Mouse (Mus musculus) heart, postnatal 4 days (tissue): ENCODE data around the gene 1810024B03Rik. TPM values are rescaled to one million over a fixed set of nuclear protein-coding genes. Genes with fewer than 3 reads are reported as not detected.
"Not testable (repeated sequence)": the region's sequence is repeated elsewhere in the genome, so short reads cannot be mapped to it uniquely, and the experiment has no call there.

Experiments used
- DNase-seq: peaks from one replicate; pipeline ENCODE4 v3.0.0; 2021
- total RNA-seq, 2 experiments: library from RNA; stranded (reverse); gene quantifications; 2 replicates each; pipeline ENCODE4 v1.2.3; 2021

The 1810024B03Rik gene
- total RNA-seq = under 1 TPM; 0.45 to 0.50 TPM

DNA sequence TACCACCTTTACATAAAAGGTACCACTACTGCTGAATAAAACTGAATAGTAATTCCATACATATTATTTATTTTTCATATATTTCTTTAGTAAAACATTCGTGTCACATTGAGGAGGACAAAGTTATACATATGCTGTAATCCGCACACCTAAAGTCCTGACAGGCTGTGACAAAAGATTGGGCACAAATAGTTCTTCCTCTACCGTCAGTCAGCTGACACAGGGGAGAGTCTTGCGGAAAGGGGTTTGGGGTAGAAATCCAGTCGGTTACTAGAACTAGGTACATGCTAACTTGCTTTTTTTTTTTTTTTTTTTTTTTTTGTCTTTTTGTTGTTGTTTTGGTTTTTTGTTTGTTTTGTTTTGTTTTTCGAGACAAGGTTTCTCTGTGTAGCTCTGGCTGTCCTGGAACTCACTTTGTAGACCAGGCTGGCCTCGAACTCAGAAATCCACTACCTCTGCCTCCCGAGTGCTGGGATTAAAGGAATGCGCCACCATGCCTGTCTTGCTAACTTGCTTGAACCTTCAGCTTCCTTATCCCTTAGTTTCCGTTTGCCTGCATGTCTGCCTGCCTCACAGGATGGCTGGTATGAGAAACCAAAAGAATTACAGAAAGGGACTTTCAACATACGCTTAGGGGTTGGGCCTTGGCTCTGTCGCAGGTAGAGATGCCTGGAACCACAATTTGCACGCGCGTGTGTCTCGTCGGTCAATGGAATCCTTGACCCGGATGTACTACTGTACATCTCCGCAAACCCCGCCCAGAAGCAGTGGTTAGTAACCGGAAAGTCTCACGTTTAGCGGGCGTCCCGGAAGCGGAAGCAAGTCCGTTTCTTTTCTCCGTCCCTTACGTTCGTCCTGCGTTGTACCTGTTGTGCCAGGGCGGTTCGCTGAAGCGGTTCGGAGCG is at the start of gene 1810024B03Rik, which contains the start of gene Snrnp200:
Gene 1810024B03Rik (minus strand): TSS at position 734 of the 905 bp plus-strand sequence.
Gene Snrnp200 (plus strand): TSS at position 840 of the 905 bp plus-strand sequence.
- peak; percentile 94 for DNase-seq

DNA sequence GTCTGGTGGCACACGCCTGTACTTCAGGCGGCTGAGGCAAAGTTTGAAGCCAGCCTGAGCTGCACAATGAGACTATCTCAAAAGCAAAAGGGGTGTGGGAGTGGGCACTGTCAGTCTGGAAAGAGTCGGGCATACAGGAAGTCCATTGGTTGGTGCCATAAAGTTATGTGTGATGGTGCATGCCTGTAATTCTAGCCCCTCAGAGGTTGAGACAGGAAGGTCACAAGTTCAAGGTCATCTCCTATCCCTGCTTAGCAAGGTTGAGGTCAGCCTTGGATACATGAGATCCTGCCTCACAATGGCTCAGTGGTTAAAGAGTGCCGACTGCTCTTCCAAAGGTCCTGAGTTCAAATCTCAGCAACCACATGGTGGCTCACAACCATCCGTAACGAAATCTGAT is 47.2 kb upstream of the 1810024B03Rik start:
- no peak for DNase-seq

DNA sequence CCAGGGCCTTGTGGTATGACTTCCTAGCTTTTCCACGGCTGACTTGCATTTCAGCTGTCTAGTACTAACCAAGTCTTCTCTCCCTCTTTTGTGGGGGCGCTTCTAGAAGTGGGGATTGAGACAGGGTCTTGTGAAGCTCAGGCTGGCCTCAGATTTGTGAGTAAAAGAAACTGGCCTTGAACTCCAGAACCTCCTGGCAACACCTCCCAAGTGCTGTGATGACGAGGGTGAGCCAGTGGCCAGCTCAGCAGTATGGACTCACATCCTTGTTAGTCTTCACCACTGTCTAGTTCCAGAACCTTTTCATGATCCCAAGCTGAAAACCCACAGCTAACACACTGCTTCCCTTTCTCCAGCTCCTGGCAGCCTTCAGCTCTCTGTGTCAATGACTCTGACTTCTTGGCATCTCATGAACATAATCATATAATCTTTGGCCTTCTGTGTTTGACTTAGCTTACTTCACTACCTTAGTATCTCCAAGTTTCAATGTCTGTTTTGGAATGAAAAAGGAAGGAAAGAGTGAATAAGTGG is 46.6 kb upstream of the 1810024B03Rik start:
- DNase-seq = no peak

DNA sequence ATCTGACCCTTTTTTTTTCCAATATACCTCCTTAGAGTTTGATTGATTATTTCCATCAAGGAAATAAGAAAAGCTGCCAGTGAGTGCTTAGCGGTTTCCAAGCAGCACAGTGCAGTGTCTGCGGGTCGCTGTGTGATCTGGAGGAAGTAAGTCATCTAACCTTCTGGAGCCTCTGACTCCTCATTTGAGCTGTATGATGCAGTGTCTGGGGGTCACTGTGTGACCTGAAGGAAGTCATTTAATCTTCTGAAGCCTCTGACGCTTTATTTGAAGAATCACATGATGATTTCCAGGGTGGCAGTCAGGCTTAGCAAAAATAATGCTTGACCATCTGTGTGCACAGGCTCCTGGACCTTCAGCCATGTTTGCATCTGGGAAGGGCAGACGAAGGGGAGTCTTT is 44.7 kb upstream of the 1810024B03Rik start:
- DNase-seq = no peak

DNA sequence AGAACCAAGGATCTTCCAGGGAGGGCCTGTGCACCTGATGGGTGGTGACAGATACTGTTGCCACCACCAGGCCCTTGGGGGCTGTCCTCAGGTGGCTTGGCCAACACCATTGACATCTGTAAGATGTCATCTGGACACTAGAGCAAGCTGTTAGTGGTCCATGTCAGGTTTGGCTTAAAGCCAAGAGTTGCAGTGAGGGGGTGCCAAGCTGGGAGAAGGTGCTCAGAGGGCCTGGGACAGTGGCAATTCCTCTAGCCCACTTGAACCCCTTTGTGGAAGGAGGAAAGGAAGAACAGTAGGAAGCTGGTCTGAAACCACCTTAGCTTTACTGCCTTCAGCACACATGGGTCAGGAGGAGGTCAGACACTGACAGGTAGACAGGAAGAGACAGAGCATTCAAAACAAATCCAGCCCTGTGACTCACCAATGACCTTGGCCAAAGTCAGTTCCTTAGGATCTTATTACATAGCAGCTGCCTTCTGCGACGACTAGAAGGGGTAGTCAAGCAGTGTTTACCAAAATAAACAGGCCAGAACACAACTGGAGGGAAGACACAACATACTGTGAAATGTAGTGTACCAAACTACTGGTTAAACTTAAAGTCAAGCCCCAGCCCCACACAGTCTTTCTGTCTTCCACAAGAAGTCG is 43.9 kb upstream of the 1810024B03Rik start:
- DNase-seq = no peak

DNA sequence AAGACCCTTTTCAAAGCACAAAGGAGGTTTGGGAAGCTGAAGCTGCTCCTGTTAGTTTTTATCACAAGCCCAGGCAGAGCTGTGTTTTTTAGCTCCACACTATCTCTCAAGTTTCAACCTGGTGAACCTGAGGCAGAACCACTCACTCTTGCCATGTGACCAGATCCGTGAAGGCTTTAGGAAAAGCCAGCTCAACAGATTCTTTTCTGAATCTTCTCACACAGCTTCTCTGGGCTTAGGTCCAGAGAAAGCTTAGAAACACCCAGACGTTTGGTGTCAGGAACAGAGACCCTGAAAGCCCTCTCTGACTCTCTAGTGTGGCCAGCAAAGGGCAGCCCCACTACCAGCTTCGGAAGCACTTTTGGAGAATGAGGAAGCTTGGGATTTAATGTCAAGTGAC is 43.4 kb upstream of the 1810024B03Rik start:
- DNase-seq = no peak

DNA sequence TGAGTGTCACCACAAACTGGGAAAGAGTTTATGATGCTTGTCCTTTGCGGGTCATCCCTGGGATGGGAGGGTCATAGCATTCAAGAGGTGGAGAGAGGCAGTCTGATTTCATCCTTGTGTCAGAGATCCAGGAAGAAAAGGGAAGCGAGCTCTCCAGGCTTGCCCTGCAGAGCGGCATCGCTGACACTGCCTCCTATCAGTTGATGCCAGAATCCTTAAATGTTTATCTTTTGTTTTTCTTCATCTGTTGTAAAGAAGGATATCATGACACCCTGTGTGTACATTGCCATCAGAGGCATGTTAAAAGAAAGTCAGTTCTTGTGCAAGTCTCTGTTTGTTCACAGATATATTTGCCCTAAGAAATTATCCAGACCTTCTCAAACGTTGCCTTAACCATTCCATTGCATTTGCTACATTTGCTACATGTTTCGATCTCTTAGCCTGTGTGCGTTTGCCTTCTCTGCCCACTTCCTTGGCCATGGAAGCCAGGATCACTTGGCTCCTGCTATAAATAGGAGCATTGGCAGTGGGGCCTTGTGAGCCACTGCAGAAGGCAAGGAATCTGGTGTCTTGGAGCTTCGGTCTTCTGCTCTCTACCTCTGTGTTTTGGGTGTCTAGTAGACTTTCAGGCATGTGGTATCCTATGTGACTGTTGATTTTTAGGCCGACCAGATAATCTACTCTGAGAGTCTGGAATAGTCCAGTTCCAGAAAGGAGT is 42.4 kb upstream of the 1810024B03Rik start:
- no peak for DNase-seq

DNA sequence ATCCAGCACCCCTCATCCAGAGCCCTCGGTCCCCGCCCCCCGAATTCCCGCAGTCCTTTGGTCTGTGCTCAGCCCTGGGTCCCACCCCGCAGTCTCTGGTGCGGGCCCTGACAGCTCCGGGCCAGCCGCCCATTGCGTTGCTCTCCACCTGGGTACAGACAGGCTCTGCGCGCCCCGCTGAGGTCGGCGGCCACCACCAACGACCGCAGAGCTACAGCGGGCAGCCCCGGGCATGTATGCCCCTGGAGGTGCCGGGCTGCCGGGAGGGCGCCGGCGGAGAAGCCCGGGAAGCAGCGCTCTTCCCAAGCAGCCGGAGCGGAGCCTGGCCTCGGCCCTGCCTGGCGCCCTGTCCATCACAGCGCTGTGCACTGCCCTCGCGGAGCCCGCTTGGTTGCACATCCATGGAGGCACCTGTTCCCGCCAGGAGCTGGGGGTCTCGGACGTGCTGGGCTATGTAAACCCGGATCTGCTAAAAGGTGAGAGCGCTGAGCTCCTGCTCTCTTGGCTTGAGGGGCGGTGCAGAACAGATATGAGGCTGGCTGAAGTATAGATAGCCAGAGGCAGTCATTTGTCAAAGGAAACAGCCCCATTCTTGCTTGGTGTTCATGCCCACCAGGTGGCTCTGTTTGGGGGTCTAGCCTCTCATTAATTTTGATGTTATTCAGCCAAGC is 40.4 kb upstream of the 1810024B03Rik start:
- DNase-seq = peak; percentile 53

DNA sequence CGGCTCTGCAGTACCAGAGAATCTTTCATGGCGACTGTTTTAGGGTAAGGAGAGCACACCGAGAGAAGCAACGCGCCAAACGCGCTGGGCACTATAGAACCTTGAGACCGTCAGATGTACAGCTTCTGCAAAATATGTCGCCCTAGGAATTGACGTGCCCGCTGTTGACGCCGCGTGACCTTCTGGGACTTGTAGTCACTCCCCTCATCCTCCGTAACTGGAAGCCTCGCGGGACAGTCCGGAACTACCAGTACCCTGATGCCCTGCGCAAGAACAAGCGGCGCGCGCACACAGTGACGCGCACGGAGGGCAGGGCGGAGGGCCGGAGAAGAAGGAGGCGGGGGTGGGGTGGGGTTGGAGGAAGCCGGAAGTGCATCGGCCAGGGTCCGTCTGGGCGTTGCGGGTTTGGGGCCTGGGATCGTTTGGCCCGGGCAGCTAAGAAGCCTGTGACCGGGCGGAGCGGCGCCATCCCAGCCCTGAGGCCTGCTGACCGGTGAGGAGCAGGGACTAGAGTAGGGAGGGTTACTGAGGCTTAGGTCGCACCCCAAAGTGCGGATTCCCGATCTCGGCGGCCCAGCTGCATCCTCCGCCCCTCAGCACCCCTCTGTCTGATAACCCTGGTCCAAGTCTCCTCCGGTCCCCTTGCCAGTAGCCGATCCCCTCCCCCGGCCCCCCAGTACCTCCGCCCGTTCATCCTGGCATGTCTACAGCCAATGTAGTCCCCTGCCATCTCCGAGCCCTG is 39.7 kb upstream of the 1810024B03Rik start, which contains the start of the genes Ciao1 and Tmem127:
Gene Ciao1 (minus strand): TSS at position 225 of the 742 bp plus-strand sequence.
Gene Tmem127 (plus strand): TSS at position 317 of the 742 bp plus-strand sequence.
- DNase-seq = peak; percentile 98

DNA sequence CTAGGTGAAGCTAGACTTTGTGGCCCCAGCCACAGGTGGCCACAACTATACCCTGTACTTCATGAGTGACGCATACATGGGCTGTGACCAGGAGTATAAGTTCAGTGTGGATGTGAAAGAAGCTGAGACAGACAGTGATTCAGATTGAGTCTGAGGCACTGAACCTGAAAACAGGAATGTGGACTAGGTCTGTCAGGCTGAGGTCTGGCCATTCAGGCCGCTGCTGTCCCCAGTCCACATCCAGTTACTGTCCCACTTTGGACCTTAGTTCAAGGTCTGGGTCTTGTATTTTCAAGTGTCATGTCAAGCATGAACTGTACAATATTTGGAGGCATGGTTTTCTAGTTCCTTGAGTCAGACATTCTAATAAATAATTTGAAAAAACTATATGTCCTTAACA is 32.0 kb upstream of the 1810024B03Rik start:
- DNase-seq = no peak

DNA sequence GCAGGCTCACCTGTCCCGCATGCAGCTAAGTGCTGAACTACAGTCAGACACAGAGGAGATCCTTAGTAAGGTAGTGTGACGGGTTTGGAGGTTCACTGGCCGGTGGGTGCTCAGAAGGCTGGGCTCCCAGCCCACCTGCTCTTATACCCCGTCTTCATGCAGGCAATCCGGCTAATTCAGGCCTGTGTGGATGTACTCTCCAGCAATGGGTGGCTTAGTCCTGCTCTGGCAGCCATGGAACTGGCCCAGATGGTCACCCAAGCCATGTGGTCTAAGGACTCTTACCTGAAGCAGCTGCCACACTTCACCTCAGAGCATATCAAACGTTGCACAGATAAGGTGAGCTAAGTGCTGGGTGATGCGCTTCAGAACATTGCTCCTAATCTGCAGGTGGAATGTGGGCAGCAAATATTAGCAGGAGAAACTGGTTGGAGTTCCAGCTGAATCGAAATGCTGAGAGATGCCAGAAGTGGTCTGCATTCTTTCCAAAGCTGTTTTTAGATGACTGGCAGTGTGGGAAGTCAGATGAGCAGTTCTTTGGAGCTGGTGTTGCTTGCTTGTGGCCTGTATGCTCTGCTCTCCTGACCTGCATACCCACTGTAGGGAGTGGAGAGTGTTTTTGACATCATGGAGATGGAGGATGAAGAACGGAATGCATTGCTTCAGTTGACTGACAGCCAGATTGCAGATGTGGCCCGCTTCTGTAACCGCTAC is 30.0 kb upstream of the 1810024B03Rik start:
- DNase-seq = no peak

DNA sequence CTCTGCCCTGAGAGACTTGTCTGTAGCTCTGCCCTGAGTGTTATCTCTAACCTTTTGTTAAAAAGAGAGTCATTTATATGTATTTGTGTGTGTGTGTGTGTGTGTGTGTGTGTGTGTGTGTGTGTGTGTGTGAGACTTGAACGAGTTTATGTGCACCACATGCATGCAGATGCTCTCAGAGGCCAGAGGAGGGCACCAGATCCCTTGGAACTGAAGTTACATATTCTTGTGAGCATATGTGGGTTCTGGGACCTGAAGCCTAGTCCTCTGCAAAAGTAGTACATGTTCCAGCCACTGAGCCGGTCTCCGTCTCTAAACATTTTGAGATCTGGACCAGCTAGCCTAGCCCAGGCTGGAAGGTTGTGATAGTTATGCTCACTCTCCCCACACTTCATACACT is 17.2 kb upstream of the 1810024B03Rik start:
- DNase-seq = no peak

DNA sequence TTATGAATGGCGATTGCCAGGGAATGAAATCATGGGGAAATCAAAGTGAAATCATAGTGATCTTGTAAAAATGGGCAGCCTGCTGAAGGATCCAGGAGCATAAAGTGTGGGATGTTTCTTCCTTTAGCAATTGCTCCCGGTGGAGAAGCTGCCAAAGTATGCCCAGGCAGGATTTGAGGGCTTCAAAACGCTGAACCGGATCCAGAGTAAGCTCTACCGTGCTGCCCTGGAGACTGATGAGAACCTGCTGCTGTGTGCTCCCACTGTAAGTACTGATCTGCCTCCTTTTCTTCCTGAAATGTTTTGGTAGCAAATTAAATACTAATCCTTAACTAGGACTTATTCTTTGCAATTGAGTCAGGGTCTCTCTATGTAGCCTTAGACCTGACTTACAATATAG is 9.7 kb upstream of the 1810024B03Rik start:
- DNase-seq = no peak

DNA sequence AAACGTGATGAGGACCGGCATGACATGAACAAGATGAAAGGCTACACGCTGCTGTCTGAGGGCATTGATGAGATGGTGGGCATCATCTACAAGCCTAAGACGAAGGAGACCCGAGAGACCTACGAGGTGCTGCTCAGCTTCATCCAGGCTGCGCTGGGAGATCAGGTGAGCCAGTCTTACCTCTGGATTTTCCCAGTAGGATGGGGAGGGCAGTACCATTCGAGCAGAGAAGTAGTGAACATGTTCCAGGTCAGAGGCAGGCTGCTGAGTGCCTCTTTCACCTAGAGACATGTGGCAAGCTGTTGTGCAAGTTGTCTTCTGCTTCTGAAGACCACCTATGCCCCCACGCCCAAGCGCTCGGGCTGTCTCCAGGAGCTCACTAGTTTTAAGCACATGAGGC is 2.6 kb upstream of the 1810024B03Rik start:
- no peak for DNase-seq

DNA sequence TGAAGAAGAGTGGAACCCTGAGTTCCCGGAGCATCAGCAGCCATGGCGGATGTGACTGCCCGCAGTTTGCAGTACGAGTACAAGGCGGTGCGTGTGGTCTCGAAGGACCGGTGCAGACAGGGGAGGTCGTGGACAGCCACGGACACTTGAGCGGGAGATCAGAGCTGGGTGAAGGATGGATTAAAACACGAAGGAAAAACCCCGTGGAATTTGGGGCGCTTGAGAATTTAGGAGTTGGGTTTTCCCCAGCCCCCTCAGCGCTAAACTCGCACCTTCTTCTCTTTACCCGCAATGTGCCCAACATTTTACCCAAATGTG is 331 bp upstream of the 1810024B03Rik start:
- no peak for DNase-seq

DNA sequence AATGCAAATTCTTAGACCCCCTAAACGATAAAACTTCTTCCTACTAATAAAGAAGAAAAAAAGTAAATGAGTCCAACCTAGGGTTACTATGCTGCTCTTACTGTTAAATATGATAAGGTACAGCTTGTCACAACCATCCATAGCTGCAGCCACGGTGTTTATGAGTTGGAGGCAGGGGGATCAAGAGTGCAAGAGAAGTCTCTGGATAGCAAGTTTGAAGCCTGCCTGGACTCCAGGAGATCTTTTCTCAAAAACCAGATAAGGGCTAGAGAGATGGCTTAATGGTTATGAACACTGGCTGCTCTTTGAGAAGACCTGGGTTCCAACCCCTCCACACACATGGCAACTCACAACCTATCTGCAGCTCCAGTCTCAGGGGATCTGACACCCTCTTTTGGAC is 1.2 kb downstream of the 1810024B03Rik start:
- no peak for DNase-seq

DNA sequence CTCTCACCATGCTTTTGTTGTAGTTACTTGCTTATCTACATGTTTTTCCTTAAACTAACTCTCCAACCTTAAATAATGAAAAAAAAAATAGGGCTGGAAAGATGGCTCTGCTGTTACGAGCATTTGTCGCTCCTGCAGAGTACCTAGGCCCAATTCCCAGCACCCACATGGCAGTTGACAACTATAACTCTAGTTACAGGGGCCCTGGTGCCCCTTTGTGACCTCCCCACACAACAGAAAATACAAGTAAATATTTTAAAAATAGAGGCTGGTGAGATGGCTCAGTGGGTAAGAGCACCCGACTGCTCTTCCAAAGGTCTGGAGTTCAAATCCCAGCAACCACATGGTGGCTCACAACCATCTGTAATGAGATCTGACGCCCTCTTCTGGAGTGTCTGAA is 2.1 kb downstream of the 1810024B03Rik start:
- DNase-seq = not testable (repeated sequence)

DNA sequence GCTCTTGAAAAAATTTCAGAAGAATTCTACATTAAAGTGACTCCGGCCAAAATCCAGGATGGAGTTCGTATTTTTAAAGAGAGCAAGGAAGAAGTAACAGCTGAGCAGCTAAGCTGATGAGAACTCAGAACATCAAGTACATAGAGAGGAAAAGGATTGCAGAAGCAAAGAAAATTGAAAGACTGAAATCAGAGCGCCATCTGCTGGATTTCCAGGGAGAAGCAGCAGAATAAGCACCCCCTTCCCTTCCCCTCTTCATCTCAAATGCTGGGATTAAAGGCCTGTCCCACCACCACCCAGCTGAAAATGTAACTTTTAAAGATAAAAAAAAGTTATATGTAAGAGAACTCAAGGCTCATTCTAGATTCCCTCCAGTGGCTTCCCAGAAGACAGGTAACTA is 3.1 kb downstream of the 1810024B03Rik start:
- DNase-seq = peak; percentile 77

DNA sequence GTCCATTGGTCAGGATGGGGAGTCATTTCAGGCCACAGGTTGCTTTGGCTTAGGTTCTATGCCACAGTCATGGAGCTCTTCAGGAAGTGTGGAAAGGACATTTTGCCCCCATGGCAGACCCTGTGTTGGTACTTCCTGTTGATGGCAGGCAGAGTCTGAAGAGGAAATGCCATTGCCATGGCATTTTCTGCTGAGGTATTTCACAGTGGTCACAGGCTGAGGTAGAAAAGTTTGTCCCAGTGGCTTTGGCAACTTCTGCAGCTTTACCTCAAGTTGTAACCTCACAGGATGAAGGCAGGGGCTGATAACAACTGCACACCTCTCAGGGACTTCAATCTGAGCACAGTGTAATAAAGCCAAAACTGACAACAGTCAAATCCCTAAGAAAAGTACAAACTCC is 18.5 kb downstream of the 1810024B03Rik start:
- DNase-seq = no peak

DNA sequence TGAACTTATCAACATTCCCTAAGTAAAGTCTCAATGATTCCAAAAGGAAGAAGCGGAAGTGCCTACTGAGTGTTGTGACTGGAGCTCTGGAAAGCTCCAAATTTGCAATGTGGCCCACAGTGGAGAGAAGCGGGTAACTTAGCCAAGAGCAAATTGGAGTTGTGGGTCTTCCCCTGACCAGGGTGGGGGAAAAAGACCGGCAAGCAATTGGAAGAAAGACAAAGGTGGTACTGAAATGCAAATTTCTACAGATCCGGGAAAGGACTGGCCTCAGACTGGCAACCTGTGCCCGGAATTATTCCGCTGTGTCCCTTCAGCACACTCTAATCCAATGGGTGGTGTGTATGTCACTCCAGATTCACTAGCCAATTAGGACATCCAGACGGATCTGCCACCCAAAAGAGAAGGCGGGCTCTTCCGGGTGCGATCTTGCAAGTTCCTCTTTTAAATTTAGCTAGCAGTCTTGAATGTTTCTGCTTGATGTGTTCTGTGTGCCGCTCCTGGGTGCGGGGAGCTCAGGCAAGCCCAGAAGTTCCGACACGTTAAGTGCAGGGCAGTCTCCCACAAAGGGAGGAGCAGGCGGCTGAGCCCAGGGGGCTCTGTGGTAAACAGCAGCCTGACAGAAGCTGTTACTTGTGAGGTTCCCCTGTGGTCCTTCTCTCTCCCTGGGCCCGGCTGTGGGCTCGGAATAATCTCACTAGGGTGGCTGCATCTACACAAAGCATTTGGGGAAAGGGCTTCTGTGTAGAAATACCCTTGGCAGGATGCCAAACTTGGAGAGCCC is 25.3 kb downstream of the 1810024B03Rik start:
- peak; percentile 80 for DNase-seq
